Mouse (Mus musculus) layer of hippocampus, adult 18-20 months (tissue): ENCODE measurements around the gene Ptpre. TPM values are rescaled to one million over a fixed set of nuclear protein-coding genes. Genes with fewer than 3 reads are reported as not detected.
A peak's percentile ranks its signal among the peaks of the same experiment; 100 is the strongest.
"Not testable (repeated sequence)": the region's sequence is repeated elsewhere in the genome, so short reads cannot be mapped to it uniquely, and the experiment has no call there.

Source experiments
- DNase-seq, 2 experiments: peaks; one replicate each; pipeline ENCODE4 v3.0.0; 2022; ENCODE audit warnings: low spot score in 2 of 2
- total RNA-seq, 2 experiments: library from RNA; stranded (reverse); gene quantifications; 2 replicates each; pipeline ENCODE4 v1.2.3; 2021

Gene Ptpre
- total RNA-seq, 2 experiments from 2014 or later: 47.1 to 49.3 TPM

DNA sequence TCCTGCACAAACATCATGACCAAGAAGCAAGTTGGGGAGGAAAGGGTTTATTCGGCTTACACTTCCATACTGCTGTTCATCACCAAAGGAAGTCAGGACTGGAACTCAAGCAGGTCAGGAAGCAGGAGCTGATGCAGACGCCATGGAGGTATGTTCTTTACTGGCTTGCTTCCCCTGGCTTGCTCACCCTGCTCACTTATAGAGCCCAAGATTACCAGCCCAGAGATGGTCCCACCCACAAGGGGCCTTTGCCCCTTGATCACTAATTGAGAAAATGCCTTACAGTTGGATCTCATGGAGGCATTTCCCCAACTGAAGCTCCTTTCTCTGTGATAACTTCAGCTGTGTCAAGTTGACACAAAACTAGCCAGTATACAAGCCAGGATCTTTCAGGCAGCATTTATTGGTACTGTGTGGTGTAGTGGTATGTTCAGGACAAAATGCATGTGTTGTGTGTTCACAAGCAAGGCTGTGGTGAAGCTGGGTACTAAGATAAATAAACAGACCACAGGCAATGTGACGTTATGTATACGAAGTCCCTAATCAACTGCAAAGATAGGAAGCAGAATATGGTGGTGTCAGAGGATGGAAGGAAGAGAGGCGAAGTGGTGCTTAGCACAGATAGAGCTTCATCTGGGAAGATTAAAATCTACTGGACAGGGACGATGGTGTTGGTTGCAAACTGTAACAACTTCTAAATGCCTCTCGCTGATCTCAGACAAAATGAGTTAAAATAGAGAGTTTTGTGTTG lies 38.2 kb downstream of the Ptpre start:
- DNase-seq: not testable (repeated sequence)

DNA sequence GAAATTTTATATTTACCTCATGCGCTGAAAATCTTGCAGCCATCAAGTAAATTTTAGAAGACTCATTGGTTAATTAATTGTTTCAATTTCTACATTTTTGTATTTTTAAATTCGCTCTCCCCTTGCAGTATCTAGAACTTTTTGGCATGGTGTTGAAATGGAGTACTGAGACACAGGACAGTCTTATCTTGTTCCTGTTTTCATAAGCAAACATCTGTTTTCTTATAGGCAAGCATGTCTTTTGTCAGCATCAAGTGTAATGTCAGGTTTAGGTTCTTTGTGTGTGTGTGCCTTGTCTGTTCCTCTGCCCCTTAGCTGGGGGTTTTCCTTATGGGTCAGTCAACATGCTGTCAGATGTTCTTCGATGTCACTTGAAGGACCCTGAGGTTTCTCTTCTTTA lies 39.0 kb downstream of the Ptpre start:
- DNase-seq: no peak

- DNase-seq: no peak
These were observed 41.5 kb downstream of the Ptpre start for GRCm38 (mm10) chr7:135578715-135579325.

GRCm38 (mm10) chr7:135580306-135581091 lies 43.2 kb downstream of the Ptpre start:
- peak; percentile 77 for DNase-seq

GRCm38 (mm10) chr7:135581128-135581527 lies 43.8 kb downstream of the Ptpre start:
- DNase-seq: no peak

- DNase-seq: no peak
These were observed 47.9 kb downstream of the Ptpre start for GRCm38 (mm10) chr7:135585125-135585687.

DNA sequence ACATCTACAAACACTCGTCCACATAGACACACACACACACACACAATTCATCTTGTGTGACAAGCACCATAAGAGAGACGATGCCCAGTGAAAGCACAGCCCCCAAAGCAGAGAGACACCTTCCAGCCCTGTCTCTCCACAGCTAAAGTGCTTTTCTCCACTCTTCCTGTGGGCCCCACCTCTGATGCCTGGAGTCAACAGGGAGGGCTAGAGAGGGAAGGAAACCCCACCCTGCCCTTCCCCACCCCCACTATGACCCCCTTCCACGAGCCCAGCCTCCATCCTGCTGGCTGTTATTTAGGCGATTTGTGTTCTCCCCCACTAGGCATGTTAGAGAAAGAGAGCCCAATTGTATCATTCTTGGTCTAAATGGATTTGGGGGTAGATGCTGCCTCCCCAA lies 49.1 kb downstream of the Ptpre start:
- no peak for DNase-seq

DNA sequence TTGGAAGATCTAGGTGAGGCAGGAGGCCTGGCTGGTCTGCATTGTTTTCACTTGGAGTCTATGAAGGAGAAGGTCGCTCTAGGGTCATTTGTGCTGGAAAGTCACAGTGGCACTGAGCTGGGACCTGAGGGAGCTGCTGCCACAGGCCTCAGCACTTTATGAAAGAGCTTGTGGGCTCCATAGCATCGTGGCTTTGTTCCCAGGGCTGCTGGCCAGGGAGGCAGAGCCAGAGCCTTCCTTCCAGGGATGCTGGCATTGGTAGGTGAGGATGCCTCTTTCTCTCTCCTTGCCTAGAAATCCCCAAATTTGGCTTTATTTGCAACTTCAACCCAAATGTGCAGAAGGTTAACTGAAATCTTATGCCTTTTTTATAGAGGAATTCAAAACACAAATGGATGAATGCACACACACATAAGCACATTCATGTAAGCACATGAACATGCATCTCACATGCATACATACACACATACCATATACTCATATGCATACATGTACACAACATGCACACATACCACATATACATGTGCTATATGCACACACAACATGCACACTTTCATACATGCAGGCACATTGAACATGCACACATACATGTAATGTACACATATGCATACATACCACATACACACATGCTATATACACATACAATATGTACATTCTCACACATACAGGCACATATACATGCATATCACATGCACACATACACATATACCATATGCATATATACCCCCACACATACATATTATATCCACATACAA lies 50.7 kb downstream of the Ptpre start:
- no peak for DNase-seq

DNA sequence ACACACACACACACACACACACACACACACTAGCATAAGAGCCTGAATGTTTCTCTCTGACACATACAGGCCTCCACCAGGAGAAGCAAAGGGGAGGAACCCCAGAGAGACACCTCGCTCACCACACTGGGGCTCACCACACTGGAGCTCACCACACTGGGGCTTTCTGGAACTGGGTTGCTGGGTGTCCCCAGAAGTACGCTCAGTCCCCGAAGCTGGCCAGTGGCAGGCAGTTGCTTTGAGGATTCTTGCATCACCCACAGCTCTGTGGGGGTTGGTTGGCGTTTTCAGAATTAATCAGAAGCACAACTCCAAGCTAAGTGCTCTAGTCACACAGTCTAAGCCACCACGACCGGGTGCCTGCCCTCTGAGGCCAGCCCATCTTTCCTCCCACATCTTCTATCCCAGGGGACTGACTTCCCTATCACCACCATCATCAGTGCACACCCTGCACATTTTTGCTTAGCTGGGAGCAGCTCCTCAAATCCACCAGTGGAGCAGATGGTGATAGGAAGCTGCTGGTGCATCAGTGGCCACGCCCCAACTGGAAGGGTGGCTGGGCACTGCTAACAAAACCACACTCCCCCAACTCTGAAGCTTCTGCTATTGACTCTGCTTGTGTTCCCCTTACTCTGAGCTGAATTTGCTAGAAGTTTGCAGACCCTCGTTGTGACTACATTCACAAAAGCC lies 51.5 kb downstream of the Ptpre start:
- DNase-seq: peak; percentile 54 to 62

DNA sequence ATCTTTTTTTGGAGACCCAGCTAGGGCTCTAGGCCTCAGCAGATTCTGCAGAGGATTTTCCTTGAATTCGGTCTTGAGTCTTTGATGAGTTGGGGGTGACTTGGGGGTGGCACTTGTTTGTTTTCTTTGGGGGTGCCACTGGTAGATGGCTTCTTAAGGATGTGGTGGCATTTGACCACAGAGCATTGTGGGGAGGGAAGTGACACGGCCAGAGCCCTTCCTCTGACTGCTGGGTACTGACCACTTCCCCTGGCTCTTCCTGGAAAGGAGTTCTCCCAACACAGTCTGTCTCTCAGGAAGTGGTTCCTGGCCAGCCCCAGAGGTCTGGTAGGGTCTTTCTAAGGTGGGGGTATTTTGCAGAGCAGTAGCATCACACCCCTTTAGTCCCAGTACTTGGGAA lies 54.2 kb downstream of the Ptpre start:
- DNase-seq: no peak

DNA sequence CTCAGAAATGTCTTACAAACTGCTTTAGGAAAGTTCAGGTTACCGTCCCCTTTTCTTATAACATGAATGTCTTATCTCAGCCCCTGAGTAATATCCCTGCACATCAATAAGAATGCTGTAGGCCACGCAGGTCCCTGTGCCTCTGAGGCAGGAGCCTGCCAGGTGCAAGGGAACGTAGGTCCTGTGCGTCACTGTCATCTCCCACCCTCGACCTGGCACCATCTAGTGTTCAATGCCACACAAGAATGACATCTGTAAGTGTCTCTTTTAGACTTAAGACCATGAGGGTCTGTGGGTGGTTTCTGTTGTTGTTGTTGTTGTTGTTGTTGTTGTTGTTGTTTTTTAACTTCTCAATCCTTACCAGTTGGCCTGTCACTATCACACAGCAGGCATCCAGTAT lies 56.0 kb downstream of the Ptpre start:
- DNase-seq: no peak

- DNase-seq: no peak
These were observed 56.5 kb downstream of the Ptpre start for GRCm38 (mm10) chr7:135593825-135594224.

DNA sequence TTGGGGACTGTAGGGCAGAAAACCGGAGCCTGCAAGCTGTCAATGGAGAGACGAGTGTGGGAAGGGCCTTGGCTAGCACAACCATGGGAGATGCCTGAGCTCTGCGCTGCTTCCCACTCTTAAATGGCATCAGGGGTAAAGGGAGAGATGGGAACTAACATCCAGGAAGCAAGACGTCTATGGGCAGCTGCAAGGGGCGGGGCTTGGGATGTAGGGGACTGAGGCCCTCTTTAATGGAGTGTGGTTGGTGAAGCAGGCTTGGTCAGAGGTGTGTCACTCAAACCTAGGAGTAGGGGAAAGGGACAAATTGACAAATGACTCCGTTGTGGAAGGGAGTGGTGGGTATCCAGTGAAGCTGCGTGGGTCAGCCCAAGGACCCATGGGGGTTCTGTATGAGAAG lies 57.4 kb downstream of the Ptpre start:
- DNase-seq: no peak

- no peak for DNase-seq
These were observed 58.4 kb downstream of the Ptpre start for GRCm38 (mm10) chr7:135595640-135596174.

GRCm38 (mm10) chr7:135597006-135597405 lies 59.7 kb downstream of the Ptpre start:
- DNase-seq: no peak

DNA sequence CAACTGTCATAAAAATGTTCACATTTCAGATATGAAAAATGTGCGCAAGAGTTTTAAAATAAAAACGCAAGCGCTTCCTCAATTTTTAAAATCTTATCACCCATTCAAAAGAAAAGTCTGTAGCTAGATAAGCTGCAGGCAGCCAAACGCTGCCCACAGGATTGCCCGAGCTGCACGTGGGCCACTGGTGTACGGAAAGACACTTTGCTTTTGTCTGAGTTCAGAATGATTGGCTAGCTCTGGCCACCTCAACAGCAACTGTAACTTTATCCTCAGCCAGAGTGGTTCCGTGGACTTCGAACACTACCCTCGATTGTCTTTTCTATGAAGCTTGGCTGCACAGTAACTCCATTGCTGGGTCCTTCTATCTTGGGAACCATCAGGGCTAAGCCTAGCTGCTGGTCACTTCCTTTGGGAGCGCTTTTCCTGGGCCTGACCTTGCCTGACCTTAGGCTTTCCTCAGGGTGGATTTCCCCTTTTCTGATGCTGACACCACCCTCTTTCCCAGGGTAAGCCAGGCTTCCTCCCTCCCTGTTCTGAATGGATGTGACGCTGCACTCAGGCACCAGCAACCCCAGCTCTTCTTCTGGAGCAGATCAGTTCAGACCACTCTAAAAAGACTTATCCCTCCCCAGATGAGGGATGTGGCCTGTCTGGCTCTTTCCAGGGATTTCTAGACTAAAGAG lies 60.5 kb downstream of the Ptpre start:
- no peak for DNase-seq

DNA sequence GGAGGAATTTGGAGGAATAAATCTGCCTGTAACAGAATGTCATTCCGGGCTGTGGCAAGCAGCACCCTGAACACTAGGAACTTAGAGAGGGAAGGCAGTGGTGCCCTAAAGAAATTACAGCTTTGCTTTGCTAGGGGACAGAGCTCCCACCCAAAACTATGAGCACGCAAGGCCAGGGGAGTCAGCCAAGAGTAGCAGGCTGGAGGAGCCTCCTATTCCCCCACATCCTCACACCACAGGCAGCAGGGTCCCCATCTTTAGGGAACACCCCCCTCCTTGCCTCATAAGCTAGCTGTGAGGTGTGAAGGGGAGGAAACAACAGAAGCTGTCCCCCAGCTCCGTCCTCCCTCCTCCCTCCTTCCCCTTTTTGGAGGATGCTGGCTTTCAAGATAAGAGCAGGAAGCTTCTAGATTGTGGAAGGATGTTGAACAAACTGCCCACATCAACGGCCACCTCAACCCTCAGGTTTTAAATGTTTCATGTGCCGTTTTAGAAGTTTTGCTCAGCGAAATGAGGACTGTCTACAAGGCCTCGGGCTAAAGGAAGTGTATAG lies 61.1 kb downstream of the Ptpre start:
- DNase-seq: no peak

GRCm38 (mm10) chr7:135600076-135600475 lies 62.8 kb downstream of the Ptpre start:
- peak; percentile 68 to 79 for DNase-seq

DNA sequence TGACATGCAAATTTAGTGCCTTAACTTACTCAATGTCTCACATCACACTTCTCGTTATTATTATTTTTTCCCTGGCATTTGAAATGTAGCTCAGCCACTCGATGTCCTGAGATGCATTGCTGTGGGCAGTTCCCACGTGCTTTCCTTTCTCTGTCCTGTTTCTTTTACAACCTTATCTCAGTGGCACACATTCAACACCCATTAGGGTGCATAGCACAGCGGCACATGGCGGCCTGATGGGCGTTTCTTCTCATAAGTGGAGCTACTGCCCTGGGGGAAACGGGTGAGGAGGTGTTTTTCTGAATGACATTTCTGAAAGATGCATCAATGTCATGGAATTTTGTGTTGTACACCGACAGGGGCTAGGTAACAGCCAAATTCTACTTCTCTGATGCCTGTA lies 64.3 kb downstream of the Ptpre start:
- DNase-seq: no peak
